Mouse (Mus musculus): ENCODE measurements at regions not wholly inside any gene's neighbourhood (a gene's known extent, or its start where the extent isn't known, plus 50 kb on each side); places are given as distances from the start of the nearest gene placed in this dataset.

- DNase-seq (ENCODE audit: low spot score) = no peak
- no peak for ATAC-seq (replicated peaks; ENCODE audit: low FRiP score)
- Histone ChIP-seq H3K27ac (ENCODE audit: low read depth, low read length) (no peak overlapping the region), H3K36me3 (ENCODE audit: control insufficient read depth, insufficient read depth, low read length) (no peaks in the 10 kb centered on the region), H3K9ac (ENCODE audit: low read length) (no peak overlapping the region), H3K4me1 (replicated peaks; ENCODE audit: control insufficient read depth, insufficient read depth, low read length) (no peaks in the 10 kb centered on the region), H3K27me3 (ENCODE audit: control insufficient read depth, insufficient read depth, low read length) (no peaks in the 10 kb centered on the region), H3K9me3 (ENCODE audit: control insufficient read depth, low read length) (no peaks in the 10 kb centered on the region), H3K4me2 (ENCODE audit: low read depth, low read length, severe bottlenecking) (no peak overlapping the region), H3K4me3 (ENCODE audit: low read depth, low read length) (no peak overlapping the region)
- 85% methylated on average over 5 of the region's 5 CpGs for WGBS
Observed at GRCm38 (mm10) chr8:35927408-35927871, 161.8 kb downstream of the Gm19410 start.

GRCm38 (mm10) chr8:35930291-35930690 is 164.7 kb downstream of the Gm19410 start:
- no peak for DNase-seq (ENCODE audit: low spot score)
- ATAC-seq (replicated peaks; ENCODE audit: low FRiP score) = no peak
- H3K9me3 ChIP-seq (ENCODE audit: control insufficient read depth, low read length) = no peaks in the 10 kb centered on the region
- 0 out of 2 replicates have a peak, but pooled peaks cover 2% of the 10 kb centered on the region for H3K4me1 ChIP-seq (replicated peaks; ENCODE audit: control insufficient read depth, insufficient read depth, low read length)
- H3K36me3 ChIP-seq (ENCODE audit: control insufficient read depth, insufficient read depth, low read length) = no peaks in the 10 kb centered on the region
- no peak overlapping the region for H3K4me3 ChIP-seq (ENCODE audit: low read depth, low read length)
- H3K9ac ChIP-seq (ENCODE audit: low read length) = no peak overlapping the region
- WGBS = 62% methylated on average over 4 of the region's 4 CpGs
- no peaks in the 10 kb centered on the region for H3K27me3 ChIP-seq (ENCODE audit: control insufficient read depth, insufficient read depth, low read length)
- H3K27ac ChIP-seq (ENCODE audit: low read depth, low read length) = no peak overlapping the region
- H3K4me2 ChIP-seq (ENCODE audit: low read depth, low read length, severe bottlenecking) = no peak overlapping the region

- H3K27me3 ChIP-seq (ENCODE audit: control insufficient read depth, insufficient read depth, low read length) = no peaks in the 10 kb centered on the region
- no peak for DNase-seq (ENCODE audit: low spot score)
- ATAC-seq (replicated peaks; ENCODE audit: low FRiP score) = peak; percentile 90
- H3K9me3 ChIP-seq (ENCODE audit: control insufficient read depth, low read length) = no peaks in the 10 kb centered on the region
- 44% methylated on average over 13 of the region's 13 CpGs for WGBS
- 0 out of 2 replicates have a peak overlapping the region, but pooled peaks have one; percentile 12 for H3K4me2 ChIP-seq (ENCODE audit: low read depth, low read length, severe bottlenecking)
- H3K9ac ChIP-seq (ENCODE audit: low read length) = 0 out of 2 replicates have a peak overlapping the region, but pooled peaks have one; percentile 1
- no peaks in the 10 kb centered on the region for H3K36me3 ChIP-seq (ENCODE audit: control insufficient read depth, insufficient read depth, low read length)
- H3K4me1 ChIP-seq (replicated peaks; ENCODE audit: control insufficient read depth, insufficient read depth, low read length) = 0 out of 2 replicates have a peak, but pooled peaks cover 2% of the 10 kb centered on the region
- peak overlapping the region; percentile 60; the same call in 1 of the 2 replicates for H3K27ac ChIP-seq (ENCODE audit: low read depth, low read length)
- no peak overlapping the region for H3K4me3 ChIP-seq (ENCODE audit: low read depth, low read length)
Observed at GRCm38 (mm10) chr8:35933186-35934114, 167.9 kb downstream of the Gm19410 start.

- DNase-seq (ENCODE audit: low spot score) = no peak
- Histone ChIP-seq H3K27ac (ENCODE audit: low read depth, low read length) (peak overlapping the region; percentile 60; the same call in 1 of the 2 replicates), H3K4me3 (ENCODE audit: low read depth, low read length) (no peak overlapping the region), H3K4me2 (ENCODE audit: low read depth, low read length, severe bottlenecking) (no peak overlapping the region), H3K36me3 (ENCODE audit: control insufficient read depth, insufficient read depth, low read length) (no peaks in the 10 kb centered on the region), H3K9me3 (ENCODE audit: control insufficient read depth, low read length) (no peaks in the 10 kb centered on the region), H3K4me1 (replicated peaks; ENCODE audit: control insufficient read depth, insufficient read depth, low read length) (0 out of 2 replicates have a peak, but pooled peaks cover 2% of the 10 kb centered on the region), H3K9ac (ENCODE audit: low read length) (no peak overlapping the region), H3K27me3 (ENCODE audit: control insufficient read depth, insufficient read depth, low read length) (no peaks in the 10 kb centered on the region)
- WGBS = 69% methylated on average over 7 of the region's 7 CpGs
- peak; percentile 23 for ATAC-seq (replicated peaks; ENCODE audit: low FRiP score)
Observed at GRCm38 (mm10) chr8:35934115-35934607, 168.6 kb downstream of the Gm19410 start.

GRCm38 (mm10) chr8:35935034-35935433 is 169.4 kb downstream of the Gm19410 start:
- no peak for ATAC-seq (replicated peaks; ENCODE audit: low FRiP score)
- WGBS = 94% methylated on average over 1 of the region's 1 CpGs
- H3K4me2 ChIP-seq (ENCODE audit: low read depth, low read length, severe bottlenecking) = no peak overlapping the region
- H3K4me1 ChIP-seq (replicated peaks; ENCODE audit: control insufficient read depth, insufficient read depth, low read length) = 0 out of 2 replicates have a peak, but pooled peaks cover 2% of the 10 kb centered on the region
- H3K36me3 ChIP-seq (ENCODE audit: control insufficient read depth, insufficient read depth, low read length) = no peaks in the 10 kb centered on the region
- H3K27me3 ChIP-seq (ENCODE audit: control insufficient read depth, insufficient read depth, low read length) = no peaks in the 10 kb centered on the region
- H3K9ac ChIP-seq (ENCODE audit: low read length) = no peak overlapping the region
- DNase-seq (ENCODE audit: low spot score) = no peak
- H3K4me3 ChIP-seq (ENCODE audit: low read depth, low read length) = no peak overlapping the region
- no peaks in the 10 kb centered on the region for H3K9me3 ChIP-seq (ENCODE audit: control insufficient read depth, low read length)
- H3K27ac ChIP-seq (ENCODE audit: low read depth, low read length) = no peak overlapping the region

GRCm38 (mm10) chr8:35939199-35939598 is 173.6 kb downstream of the Gm19410 start:
- H3K9me3 ChIP-seq (ENCODE audit: control insufficient read depth, low read length) = no peaks in the 10 kb centered on the region
- H3K4me1 ChIP-seq (replicated peaks; ENCODE audit: control insufficient read depth, insufficient read depth, low read length) = 0 out of 2 replicates have a peak, but pooled peaks cover 1% of the 10 kb centered on the region
- H3K4me3 ChIP-seq (ENCODE audit: low read depth, low read length) = no peak overlapping the region
- no peak overlapping the region for H3K4me2 ChIP-seq (ENCODE audit: low read depth, low read length, severe bottlenecking)
- no peaks in the 10 kb centered on the region for H3K36me3 ChIP-seq (ENCODE audit: control insufficient read depth, insufficient read depth, low read length)
- no peaks in the 10 kb centered on the region for H3K27me3 ChIP-seq (ENCODE audit: control insufficient read depth, insufficient read depth, low read length)
- no peak overlapping the region for H3K27ac ChIP-seq (ENCODE audit: low read depth, low read length)
- no peak for DNase-seq (ENCODE audit: low spot score)
- no peak for ATAC-seq (replicated peaks; ENCODE audit: low FRiP score)
- WGBS = 94% methylated on average over 9 of the region's 9 CpGs
- no peak overlapping the region for H3K9ac ChIP-seq (ENCODE audit: low read length)

- Histone ChIP-seq H3K9me3 (ENCODE audit: control insufficient read depth, low read length) (no peaks in the 10 kb centered on the region), H3K4me3 (ENCODE audit: low read depth, low read length) (no peak overlapping the region), H3K27me3 (ENCODE audit: control insufficient read depth, insufficient read depth, low read length) (no peaks in the 10 kb centered on the region), H3K4me1 (replicated peaks; ENCODE audit: control insufficient read depth, insufficient read depth, low read length) (no peaks in the 10 kb centered on the region), H3K36me3 (ENCODE audit: control insufficient read depth, insufficient read depth, low read length) (no peaks in the 10 kb centered on the region), H3K9ac (ENCODE audit: low read length) (no peak overlapping the region), H3K4me2 (ENCODE audit: low read depth, low read length, severe bottlenecking) (no peak overlapping the region), H3K27ac (ENCODE audit: low read depth, low read length) (no peak overlapping the region)
- WGBS = 94% methylated on average over 6 of the region's 6 CpGs
- DNase-seq (ENCODE audit: low spot score) (no peak), ATAC-seq (replicated peaks; ENCODE audit: low FRiP score) (no peak)
Observed at GRCm38 (mm10) chr8:35942515-35942914, 176.9 kb downstream of the Gm19410 start.

- WGBS = 87% methylated on average over 3 of the region's 3 CpGs
- Histone ChIP-seq H3K27ac (ENCODE audit: low read depth, low read length) (no peak overlapping the region), H3K36me3 (ENCODE audit: control insufficient read depth, insufficient read depth, low read length) (no peaks in the 10 kb centered on the region), H3K27me3 (ENCODE audit: control insufficient read depth, insufficient read depth, low read length) (no peaks in the 10 kb centered on the region), H3K9me3 (ENCODE audit: control insufficient read depth, low read length) (no peaks in the 10 kb centered on the region), H3K4me1 (replicated peaks; ENCODE audit: control insufficient read depth, insufficient read depth, low read length) (no peaks in the 10 kb centered on the region), H3K4me2 (ENCODE audit: low read depth, low read length, severe bottlenecking) (no peak overlapping the region), H3K9ac (ENCODE audit: low read length) (no peak overlapping the region), H3K4me3 (ENCODE audit: low read depth, low read length) (no peak overlapping the region)
- no peak for ATAC-seq (replicated peaks; ENCODE audit: low FRiP score)
- DNase-seq (ENCODE audit: low spot score) = no peak
Observed at GRCm38 (mm10) chr8:35943686-35944085, 178.1 kb downstream of the Gm19410 start.

Measured in forebrain, embryonic 11.5 days (tissue).